Mouse (Mus musculus) C2C12 (cell line): ENCODE data around the gene Aym1.
A peak's percentile ranks its signal among the peaks of the same experiment; 100 is the strongest.

ENCODE experiments used
- CTCF ChIP-seq: IDR thresholded peaks from one replicate; pipeline ENCODE4 v1.5.1; 2011; ENCODE audit not compliant: control insufficient read depth, insufficient read depth, insufficient read length
- FOSL1 ChIP-seq: IDR thresholded peaks from one replicate; pipeline ENCODE4 v1.8.0; 2011; ENCODE audit warnings: mild to moderate bottlenecking, low read length; ENCODE audit not compliant: poor library complexity, insufficient read depth, severe bottlenecking
- MAX ChIP-seq: IDR thresholded peaks from one replicate; pipeline ENCODE4 v1.6.1; 2011; ENCODE audit warnings: mild to moderate bottlenecking, control low read depth
- USF1 ChIP-seq: IDR thresholded peaks from one replicate; pipeline ENCODE4 v1.6.1; 2011; ENCODE audit warnings: low read depth, mild to moderate bottlenecking, control low read depth, moderate library complexity

DNA sequence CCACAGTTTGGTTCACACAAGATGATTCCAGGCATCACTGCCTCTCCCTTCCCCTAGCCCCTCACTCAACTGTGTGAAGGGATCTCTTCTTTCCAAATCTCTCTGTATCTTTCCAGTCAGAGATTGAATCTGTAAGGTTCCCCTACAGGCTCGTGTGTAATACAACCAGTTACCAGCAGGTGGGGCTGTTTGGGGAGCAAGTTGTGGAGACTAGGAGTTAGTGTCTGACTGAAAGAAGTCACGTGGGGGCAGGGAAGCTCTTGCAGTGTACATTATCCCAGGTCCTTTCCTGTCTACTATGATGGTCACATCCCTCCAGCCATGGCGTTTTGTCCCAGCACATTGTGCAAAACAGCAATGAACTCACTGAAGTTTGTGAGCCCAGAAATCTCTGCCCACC, 18.7 kb downstream of the Aym1 start:
- TF ChIP-seq CTCF (no peak), USF1 (peak; percentile 76), FOSL1 (no peak), MAX (no peak)
